Mouse (Mus musculus) spleen, adult 2 months (tissue): ENCODE data around the gene Nrd1. TPM values are rescaled to one million over a fixed set of nuclear protein-coding genes. Genes with fewer than 3 reads are reported as not detected.

Experiments
- DNase-seq, 2 experiments: peaks; one replicate each; pipeline versions ENCODE4 v3.0.0 to v3.0.0-alpha.2; 2012 to 2021; ENCODE audit warnings: low spot score in 2 of 2, low read depth in 1 of 2
- H3K27ac ChIP-seq: fragments of 200-500 bp; 2 replicates; pipeline ENCODE4 v1.5.1; 2012; ENCODE audit warnings: low read length, inconsistent platforms; ENCODE audit not compliant: insufficient read depth
- H3K27me3 ChIP-seq: fragments of 200-500 bp; 2 replicates; pipeline ENCODE4 v1.6.1; 2012; ENCODE audit warnings: mild to moderate bottlenecking, moderate library complexity, low read length, inconsistent platforms; ENCODE audit not compliant: control insufficient read depth, insufficient read depth
- H3K36me3 ChIP-seq: fragments of 200-500 bp; 2 replicates; pipeline ENCODE4 v1.6.1; 2012; ENCODE audit warnings: mild to moderate bottlenecking, low read length, inconsistent platforms; ENCODE audit not compliant: control insufficient read depth, insufficient read depth
- H3K4me1 ChIP-seq: fragments of 200-500 bp; 2 replicates; pipeline ENCODE4 v1.6.1; 2011; ENCODE audit warnings: inconsistent platforms; ENCODE audit not compliant: control insufficient read depth, insufficient read depth, insufficient read length
- H3K4me3 ChIP-seq: fragments of 200-500 bp; 2 replicates; pipeline ENCODE4 v1.5.1; 2011; ENCODE audit warnings: mild to moderate bottlenecking, inconsistent platforms; ENCODE audit not compliant: insufficient read depth, insufficient read length; ENCODE audit errors: extremely low read depth
- CTCF ChIP-seq: fragments of 200-500 bp; IDR thresholded peaks from 2 replicates; pipeline ENCODE4 v1.5.1; 2011; ENCODE audit warnings: mild to moderate bottlenecking, inconsistent platforms; ENCODE audit not compliant: insufficient read depth, insufficient read length, insufficient replicate concordance; ENCODE audit errors: extremely low read depth
- POLR2A ChIP-seq: fragments of 200-500 bp; IDR thresholded peaks from 2 replicates; pipeline ENCODE4 v1.6.1; 2011; ENCODE audit warnings: low read depth, low read length, inconsistent platforms
- WGBS: fragments of 180-500 bp; shearing (Covaris S2); methylation state at CpG from one replicate; pipeline ENCODE4 v1.1.7; 2018; 5-methylcytosine and 5-hydroxymethylcytosine counted together
- polyA plus RNA-seq: library from polyadenylated mRNA; depleted of rRNA; stranded (reverse); fragments of >200 nt; gene quantifications from 2 replicates; pipeline ENCODE4 v1.2.3, GENCODE M21; 2012

Nrd1 gene
- polyA plus RNA-seq, 1 experiment: 23.0 TPM

GRCm38 (mm10) chr4:108991811-108992210 lies 8.6 kb upstream of the Nrd1 start:
- H3K36me3 ChIP-seq: no peaks in the 10 kb centered on the region
- DNase-seq: no peak
- H3K4me1 ChIP-seq: peaks cover 3% of the 10 kb centered on the region; the same call in 1 of the 2 replicates

GRCm38 (mm10) chr4:108992978-108993377 lies 7.5 kb upstream of the Nrd1 start:
- no peak for DNase-seq

More at GRCm38 (mm10) chr4:108991811-108992210, 8.6 kb upstream of the Nrd1 start:
- Histone ChIP-seq H3K27me3 (no peaks in the 10 kb centered on the region), H3K4me3 (no peak overlapping the region), H3K27ac (no peak overlapping the region)
- no peak for TF ChIP-seq POLR2A
- TF ChIP-seq CTCF: no peak

GRCm38 (mm10) chr4:109000961-109001360 lies 506 bp downstream of the Nrd1 start:
- Histone ChIP-seq H3K4me3 (peak overlapping the region; percentile 83), H3K36me3 (0 out of 2 replicates have a peak, but pooled peaks cover 3% of the 10 kb centered on the region), H3K27ac (peak overlapping the region; percentile 93), H3K4me1 (no peaks in the 10 kb centered on the region), H3K27me3 (no peaks in the 10 kb centered on the region)
- DNase-seq: no peak
- under 1% methylated on average over 18 of the region's 18 CpGs for WGBS
- TF ChIP-seq POLR2A (no peak), CTCF (no peak)

More at GRCm38 (mm10) chr4:108992978-108993377, 7.5 kb upstream of the Nrd1 start:
- TF ChIP-seq CTCF (no peak), POLR2A (no peak)
- no peaks in the 10 kb centered on the region for H3K27me3 ChIP-seq
- no peak overlapping the region for H3K4me3 ChIP-seq
- 79% methylated on average over 2 of the region's 2 CpGs for WGBS
- H3K36me3 ChIP-seq: no peaks in the 10 kb centered on the region
- no peak overlapping the region for H3K27ac ChIP-seq
- H3K4me1 ChIP-seq: no peaks in the 10 kb centered on the region

GRCm38 (mm10) chr4:109008046-109008445 lies 7.6 kb downstream of the Nrd1 start:
- WGBS: 83% methylated on average over 1 of the region's 1 CpGs
- no peak overlapping the region for H3K4me3 ChIP-seq
- H3K27me3 ChIP-seq: no peaks in the 10 kb centered on the region
- H3K4me1 ChIP-seq: peaks cover 2% of the 10 kb centered on the region; the same call in 1 of the 2 replicates
- H3K36me3 ChIP-seq: peaks cover 3% of the 10 kb centered on the region; the same call in 1 of the 2 replicates
- DNase-seq: no peak
- no peak overlapping the region for H3K27ac ChIP-seq
- no peak for TF ChIP-seq POLR2A
- no peak for TF ChIP-seq CTCF

- Histone ChIP-seq H3K27ac (no peak overlapping the region), H3K4me1 (peaks cover 2% of the 10 kb centered on the region; the same call in 1 of the 2 replicates), H3K36me3 (peaks cover 11% of the 10 kb centered on the region), H3K27me3 (no peaks in the 10 kb centered on the region), H3K4me3 (no peak overlapping the region)
- no peak for DNase-seq
- 92% methylated on average over 4 of the region's 4 CpGs for WGBS
- TF ChIP-seq CTCF (no peak), POLR2A (no peak)
Measured at GRCm38 (mm10) chr4:109014091-109014490, 13.6 kb downstream of the Nrd1 start.

- peaks cover 2% of the 10 kb centered on the region; the same call in 1 of the 2 replicates for H3K4me1 ChIP-seq
- 86% methylated on average over 7 of the region's 7 CpGs for WGBS
- TF ChIP-seq POLR2A: no peak
- TF ChIP-seq CTCF: no peak
- DNase-seq: no peak
- H3K27me3 ChIP-seq: no peaks in the 10 kb centered on the region
- no peak overlapping the region for H3K27ac ChIP-seq
- H3K4me3 ChIP-seq: no peak overlapping the region
- peaks cover 20% of the 10 kb centered on the region for H3K36me3 ChIP-seq
Measured at GRCm38 (mm10) chr4:109017441-109017840, 17.0 kb downstream of the Nrd1 start.

GRCm38 (mm10) chr4:109019301-109019700 lies 18.8 kb downstream of the Nrd1 start:
- Histone ChIP-seq H3K36me3 (peaks cover 22% of the 10 kb centered on the region), H3K27ac (no peak overlapping the region), H3K27me3 (no peaks in the 10 kb centered on the region), H3K4me1 (no peaks in the 10 kb centered on the region; the same call in 1 of the 2 replicates), H3K4me3 (no peak overlapping the region)
- no peak for DNase-seq
- no peak for TF ChIP-seq POLR2A
- WGBS: 81% methylated on average over 4 of the region's 4 CpGs
